Mouse (Mus musculus): ENCODE measurements around the gene Ccdc60.

- no peak for TF ChIP-seq CTCF (IDR thresholded peaks at IDR 0.05; ENCODE audit: extremely low read depth, insufficient read depth, low read length)
- no peak for TF ChIP-seq POLR2A (IDR thresholded peaks at IDR 0.05; ENCODE audit: extremely low read depth, insufficient read depth, low read length)
These were observed 17.1 kb downstream of the Ccdc60 start for GRCm38 (mm10) chr5:116271511-116272227.
